Mouse (Mus musculus) MEL (cell line): ENCODE results near the gene Gm20388. TPM values are rescaled to one million over a fixed set of nuclear protein-coding genes. Genes with fewer than 3 reads are reported as not detected.
A peak's percentile ranks its signal among the peaks of the same experiment; 100 is the strongest.

Experiments used
- DNase-seq: peaks from one replicate; pipeline ENCODE4 v3.0.0; 2011; ENCODE audit warnings: low read depth, low spot score
- H3K27ac ChIP-seq: 2 replicates; pipeline ENCODE4 v1.5.1; 2012; ENCODE audit warnings: low read depth, mild to moderate bottlenecking, control low read depth, low read length, moderate library complexity; ENCODE audit not compliant: control insufficient read depth
- H3K27me3 ChIP-seq, 2 experiments: fragments of 150-350 bp in 1 of 2; sonication (generic) in 1 of 2; 2 replicates each; pipeline ENCODE4 v1.6.1; 2012; ENCODE audit warnings: low read length in 2 of 2, mild to moderate bottlenecking in 2 of 2, improper control_type of control experiment in 1 of 2, moderate library complexity in 1 of 2; ENCODE audit not compliant: insufficient read depth in 2 of 2, control insufficient read depth in 1 of 2
- H3K36me3 ChIP-seq, 2 experiments: 2 replicates each; pipeline ENCODE4 v1.6.1; 2012 to 2014; ENCODE audit warnings: low read length in 2 of 2, improper control_type of control experiment in 1 of 2, inconsistent platforms in 1 of 2, mild to moderate bottlenecking in 1 of 2; ENCODE audit not compliant: insufficient read depth in 2 of 2, control insufficient read depth in 1 of 2
- H3K4me1 ChIP-seq, 2 experiments: fragments of 150-350 bp in 1 of 2; sonication (generic) in 1 of 2; 2 replicates each; pipeline ENCODE4 v1.6.1; 2012; ENCODE audit warnings: low read length in 2 of 2, improper control_type of control experiment in 1 of 2, mild to moderate bottlenecking in 1 of 2; ENCODE audit not compliant: insufficient read depth in 2 of 2, control insufficient read depth in 1 of 2
- H3K4me3 ChIP-seq, 2 experiments: fragments of 150-350 bp in 1 of 2; sonication (generic) in 1 of 2; 2 replicates each; pipeline ENCODE4 v1.5.1; 2012; ENCODE audit warnings: low read depth in 2 of 2, low read length in 2 of 2, mild to moderate bottlenecking in 2 of 2, moderate library complexity in 2 of 2, control low read depth in 1 of 2, improper control_type of control experiment in 1 of 2; ENCODE audit not compliant: control insufficient read depth in 1 of 2, insufficient read depth in 1 of 2
- H3K79me2 ChIP-seq: 2 replicates; pipeline ENCODE4 v1.6.1; 2012; ENCODE audit warnings: mild to moderate bottlenecking, low read length, moderate library complexity; ENCODE audit not compliant: control insufficient read depth, poor library complexity, insufficient read depth
- H3K9ac ChIP-seq: 2 replicates; pipeline ENCODE4 v1.6.1; 2012; ENCODE audit warnings: low read depth, mild to moderate bottlenecking, control low read depth, low read length, moderate library complexity; ENCODE audit not compliant: control insufficient read depth, poor library complexity, severe bottlenecking
- H3K9me3 ChIP-seq: fragments of 150-350 bp; sonication (generic); replicated peaks from 2 replicates; pipeline ENCODE4 v1.6.1; 2012; ENCODE audit warnings: mild to moderate bottlenecking, low read length, improper control_type of control experiment, moderate library complexity; ENCODE audit not compliant: insufficient read depth
- BHLHE40 ChIP-seq: IDR thresholded peaks from 2 replicates; pipeline ENCODE4 v1.6.1; 2012; ENCODE audit warnings: low read depth, mild to moderate bottlenecking, inconsistent platforms, low read length, improper control_type of control experiment, borderline replicate concordance
- CHD1 ChIP-seq: IDR thresholded peaks from 2 replicates; pipeline ENCODE4 v1.6.1; 2012; ENCODE audit warnings: low read depth, mild to moderate bottlenecking, inconsistent platforms, low read length, improper control_type of control experiment
- CHD2 ChIP-seq: IDR thresholded peaks from 2 replicates; pipeline ENCODE4 v1.6.1; 2011; ENCODE audit warnings: low read length, improper control_type of control experiment
- CTCF ChIP-seq, 3 experiments: IDR thresholded peaks in 2 of 3; conservative IDR thresholded peaks in 1 of 3; 2 replicates each; pipeline ENCODE4 v1.5.1; 2011 to 2012; ENCODE audit warnings: low read length in 3 of 3, low read depth in 2 of 3, mild to moderate bottlenecking in 2 of 3, improper control_type of control experiment in 1 of 3, inconsistent platforms in 1 of 3, mixed read lengths in 1 of 3, moderate library complexity in 1 of 3; ENCODE audit not compliant: control insufficient read depth in 1 of 3, insufficient read depth in 1 of 3, poor library complexity in 1 of 3, severe bottlenecking in 1 of 3
- ELF1 ChIP-seq: IDR thresholded peaks from 2 replicates; pipeline ENCODE4 v1.6.1; 2014; ENCODE audit warnings: low read depth, mild to moderate bottlenecking, inconsistent platforms, low read length, improper control_type of control experiment, moderate library complexity
- EP300 ChIP-seq, 2 experiments: IDR thresholded peaks; 2 replicates each; pipeline ENCODE4 v1.6.1; 2011; ENCODE audit warnings: improper control_type of control experiment in 2 of 2, low read length in 2 of 2, low read depth in 1 of 2, mild to moderate bottlenecking in 1 of 2
- ETS1 ChIP-seq: IDR thresholded peaks from 2 replicates; pipeline ENCODE4 v1.6.1; 2012; ENCODE audit warnings: low read depth, mild to moderate bottlenecking, inconsistent platforms, low read length, improper control_type of control experiment, moderate library complexity
- GABPA ChIP-seq: IDR thresholded peaks from 2 replicates; pipeline ENCODE4 v1.6.1; 2012; ENCODE audit warnings: low read depth, mild to moderate bottlenecking, inconsistent platforms, low read length, improper control_type of control experiment, moderate library complexity
- GATA1 ChIP-seq: IDR thresholded peaks from 2 replicates; pipeline ENCODE4 v1.6.1; 2011; ENCODE audit warnings: low read depth, low read length, improper control_type of control experiment
- JUND ChIP-seq: IDR thresholded peaks from 2 replicates; pipeline ENCODE4 v1.6.1; 2011; ENCODE audit warnings: low read depth, mild to moderate bottlenecking, improper control_type of control experiment, low read length
- MAFK ChIP-seq: IDR thresholded peaks from 2 replicates; pipeline ENCODE4 v1.6.1; 2011; ENCODE audit warnings: low read depth, mild to moderate bottlenecking, low read length, improper control_type of control experiment, borderline replicate concordance
- MAX ChIP-seq: IDR thresholded peaks from 2 replicates; pipeline ENCODE4 v1.6.1; 2011; ENCODE audit warnings: low read length, improper control_type of control experiment
- MAZ ChIP-seq: IDR thresholded peaks from 2 replicates; pipeline ENCODE4 v1.6.1; 2012; ENCODE audit warnings: low read depth, mild to moderate bottlenecking, inconsistent platforms, low read length, improper control_type of control experiment
- MEF2A ChIP-seq: IDR thresholded peaks from 2 replicates; pipeline ENCODE4 v1.6.1; 2014; ENCODE audit warnings: low read depth, mild to moderate bottlenecking, inconsistent platforms, low read length, improper control_type of control experiment; ENCODE audit not compliant: poor library complexity, insufficient replicate concordance, severe bottlenecking; ENCODE audit errors: extremely low read depth
- MXI1 ChIP-seq: IDR thresholded peaks from 2 replicates; pipeline ENCODE4 v1.6.1; 2011; ENCODE audit warnings: mild to moderate bottlenecking, low read depth, low read length, improper control_type of control experiment
- MYB ChIP-seq: IDR thresholded peaks from 2 replicates; pipeline ENCODE4 v1.6.1; 2011; ENCODE audit warnings: mild to moderate bottlenecking, low read depth, low read length, improper control_type of control experiment
- MYC ChIP-seq: IDR thresholded peaks from 2 replicates; pipeline ENCODE4 v1.6.1; 2011; ENCODE audit warnings: low read depth, mild to moderate bottlenecking, low read length, improper control_type of control experiment, moderate library complexity
- NELFE ChIP-seq: IDR thresholded peaks from 2 replicates; pipeline ENCODE4 v1.6.1; 2011; ENCODE audit warnings: low read depth, low read length, improper control_type of control experiment
- NRF1 ChIP-seq: IDR thresholded peaks from 2 replicates; pipeline ENCODE4 v1.6.1; 2014; ENCODE audit warnings: low read depth, mild to moderate bottlenecking, inconsistent platforms, low read length, improper control_type of control experiment, moderate library complexity; ENCODE audit not compliant: poor library complexity, insufficient read depth, severe bottlenecking
- POLR2A ChIP-seq, 2 experiments: IDR thresholded peaks; 2 replicates each; pipeline ENCODE4 v1.6.1; 2011 to 2012; ENCODE audit warnings: low read length in 2 of 2, mild to moderate bottlenecking in 2 of 2, control low read depth in 1 of 2, improper control_type of control experiment in 1 of 2, low read depth in 1 of 2, moderate library complexity in 1 of 2; ENCODE audit not compliant: control insufficient read depth in 1 of 2, insufficient read depth in 1 of 2, poor library complexity in 1 of 2
- POLR2AphosphoS2 ChIP-seq: IDR thresholded peaks from 2 replicates; pipeline ENCODE4 v1.6.1; 2011; ENCODE audit warnings: low read length, improper control_type of control experiment
- RAD21 ChIP-seq: IDR thresholded peaks from 2 replicates; pipeline ENCODE4 v1.6.1; 2011; ENCODE audit warnings: mild to moderate bottlenecking, low read depth, low read length, improper control_type of control experiment
- RCOR1 ChIP-seq: IDR thresholded peaks from 2 replicates; pipeline ENCODE4 v1.6.1; 2012; ENCODE audit warnings: low read depth, mild to moderate bottlenecking, inconsistent platforms, low read length, improper control_type of control experiment
- SMC3 ChIP-seq: IDR thresholded peaks from 2 replicates; pipeline ENCODE4 v1.6.1; 2011; ENCODE audit warnings: low read depth, low read length, improper control_type of control experiment
- TAL1 ChIP-seq: IDR thresholded peaks from 2 replicates; pipeline ENCODE4 v1.6.1; 2012; ENCODE audit warnings: mild to moderate bottlenecking, inconsistent platforms, low read length, moderate library complexity, mixed read lengths
- TCF12 ChIP-seq: IDR thresholded peaks from 2 replicates; pipeline ENCODE4 v1.6.1; 2014; ENCODE audit warnings: low read depth, mild to moderate bottlenecking, inconsistent platforms, low read length, improper control_type of control experiment, moderate library complexity
- UBTF ChIP-seq: IDR thresholded peaks from 2 replicates; pipeline ENCODE4 v1.6.1; 2012; ENCODE audit warnings: low read depth, mild to moderate bottlenecking, inconsistent platforms, low read length, improper control_type of control experiment, moderate library complexity, borderline replicate concordance; ENCODE audit not compliant: insufficient read depth
- USF2 ChIP-seq, 2 experiments: IDR thresholded peaks; 2 replicates each; pipeline ENCODE4 v1.6.1; 2011 to 2012; ENCODE audit warnings: improper control_type of control experiment in 2 of 2, low read length in 2 of 2, borderline replicate concordance in 1 of 2, inconsistent platforms in 1 of 2, low read depth in 1 of 2, mild to moderate bottlenecking in 1 of 2; ENCODE audit not compliant: insufficient read depth in 1 of 2
- ZKSCAN1 ChIP-seq: IDR thresholded peaks from 2 replicates; pipeline ENCODE4 v1.6.1; 2012; ENCODE audit warnings: low read depth, mild to moderate bottlenecking, inconsistent platforms, low read length, improper control_type of control experiment, moderate library complexity
- ZMIZ1 ChIP-seq: IDR thresholded peaks from 2 replicates; pipeline ENCODE4 v1.6.1; 2012; ENCODE audit warnings: low read depth, mild to moderate bottlenecking, inconsistent platforms, low read length, improper control_type of control experiment, moderate library complexity
- ZNF384 ChIP-seq: IDR thresholded peaks from 2 replicates; pipeline ENCODE4 v1.6.1; 2012; ENCODE audit warnings: low read depth, mild to moderate bottlenecking, inconsistent platforms, low read length, improper control_type of control experiment
- polyA plus RNA-seq, 2 experiments: library from polyadenylated mRNA; stranded (reverse) in 1 of 2; unstranded in 1 of 2; fragments of >175 nt in 1 of 2; fragments of >200 nt in 1 of 2; gene quantifications; 2 replicates each; pipeline versions ENCODE4 v1.2.1 to v1.2.4; 2012; ENCODE audit warnings: low replicate concordance in 2 of 2, low read depth in 1 of 2; ENCODE audit not compliant: insufficient read length in 2 of 2, insufficient read depth in 1 of 2, missing spikeins in 1 of 2
- total RNA-seq: library from RNA; depleted of rRNA; stranded (reverse); fragments of 300-350 nt; gene quantifications from 2 replicates; pipeline ENCODE4 v1.2.3, GENCODE M21; 2012

The Gm20388 gene
- total and polyA plus RNA-seq, 3 experiments = 11.1 to 17.8 TPM; not detected in 1

- TF ChIP-seq EP300 (IDR thresholded peaks at IDR 0.05; ENCODE audit: low read depth in 1 of 2, low read length in 2 of 2) (no peak), GABPA (no peak), BHLHE40 (no peak), ELF1 (peak; percentile 45), ZMIZ1 (no peak; the same call in 1 of the 2 replicates), SMC3 (no peak), POLR2A (IDR thresholded peaks at IDR 0.05; ENCODE audit: control insufficient read depth in 1 of 2, insufficient read depth in 1 of 2, low read depth in 1 of 2, low read length in 2 of 2, poor library complexity in 1 of 2) (peak in 1 of 2 experiments; percentile 81), CHD1 (no peak), GATA1 (no peak), RAD21 (no peak), CHD2 (no peak), MEF2A (no peak), UBTF (no peak), ETS1 (peak; percentile 30; the same call in 1 of the 2 replicates), USF2 (IDR thresholded peaks at IDR 0.05; ENCODE audit: borderline replicate concordance in 1 of 2, insufficient read depth in 1 of 2, low read depth in 1 of 2, low read length in 2 of 2) (no peak), MAFK (no peak), CTCF (IDR thresholded peaks at IDR 0.05 in 2 of 3, conservative IDR thresholded peaks at IDR 0.05 in 1 of 3; ENCODE audit: control insufficient read depth in 1 of 3, insufficient read depth in 1 of 3, low read depth in 2 of 3, low read length in 3 of 3, poor library complexity in 1 of 3, severe bottlenecking in 1 of 3) (no peak), ZKSCAN1 (no peak), ZNF384 (no peak)
Observed at GRCm38 (mm10) chr8:123982826-123983400, 4072.3 kb downstream of the Gm20388 start, which contains the start of gene Abcb10 (continued).

- H3K4me3 ChIP-seq = no peak overlapping the region
- peaks cover 0 to 30% of the 10 kb centered on the region in 2 experiments; a peak in 2 of 4 replicates for H3K36me3 ChIP-seq
- H3K27me3 ChIP-seq = no peaks in the 10 kb centered on the region
- peaks cover 20 to 33% of the 10 kb centered on the region in 2 experiments for H3K4me1 ChIP-seq
- H3K27ac ChIP-seq = peak overlapping the region; percentile 95
- H3K79me2 ChIP-seq = no peaks in the 10 kb centered on the region
- H3K9me3 ChIP-seq = no peaks in the 10 kb centered on the region
- DNase-seq = peak; percentile 99
- peak overlapping the region; percentile 53 for H3K9ac ChIP-seq
- TF ChIP-seq CTCF (IDR thresholded peaks at IDR 0.05 in 2 of 3, conservative IDR thresholded peaks at IDR 0.05 in 1 of 3; ENCODE audit: control insufficient read depth in 1 of 3, insufficient read depth in 1 of 3, low read depth in 2 of 3, low read length in 3 of 3, poor library complexity in 1 of 3, severe bottlenecking in 1 of 3) (no peak), ELF1 (0 out of 2 replicates have a peak, but pooled peaks have one; percentile 57), ZNF384 (peak; percentile 91), TAL1 (peak; percentile 98), RCOR1 (peak; percentile 99), CHD1 (no peak), NELFE (no peak), POLR2AphosphoS2 (peak; percentile 69; the same call in 1 of the 2 replicates), SMC3 (peak; percentile 10; the same call in 1 of the 2 replicates), MXI1 (peak; percentile 66; the same call in 1 of the 2 replicates), ZMIZ1 (peak; percentile 88), CHD2 (no peak; the same call in 1 of the 2 replicates), MYB (peak; percentile 75), EP300 (IDR thresholded peaks at IDR 0.05; ENCODE audit: low read depth in 1 of 2, low read length in 2 of 2) (peak; percentile 99 to 100), GABPA (no peak), MAFK (peak; percentile 75; the same call in 1 of the 2 replicates), MAX (peak; percentile 82), JUND (peak; percentile 53; the same call in 1 of the 2 replicates), TCF12 (peak; percentile 100), MYC (peak; percentile 87), GATA1 (peak; percentile 100), NRF1 (no peak), MEF2A (peak; percentile 68; the same call in 1 of the 2 replicates), MAZ (peak; percentile 93)
Observed at GRCm38 (mm10) chr8:123988605-123989038, 4078.0 kb downstream of the Gm20388 start.
